ENCODE assay signal across 8 mouse cellular contexts in genomic region chr2:149829955-149830535, GRCm38 (mm10). TPM values are rescaled to one million over a fixed set of nuclear protein-coding genes. Genes with fewer than 3 reads are reported as not detected.
DNase-seq lines count a peak whose midpoint lies in the region; ATAC-seq and TF ChIP-seq lines count a peak whose summit lies in the region.

No protein-coding gene starts in this region.

- peaks cover 19% of the 10 kb centered on the region for H3K27me3 ChIP-seq in embryonic facial prominence, embryonic 11.5 days (ENCODE audit: control insufficient read depth, insufficient read depth, low read length)
- peaks cover 39% of the 10 kb centered on the region for H3K27me3 ChIP-seq in intestine, embryonic 15.5 days (replicated peaks)

- H3K9me3 ChIP-seq in embryonic facial prominence, embryonic 11.5 days (replicated peaks; ENCODE audit: control insufficient read depth, low read length): no peaks in the 10 kb centered on the region
- H3K9me3 ChIP-seq in intestine, embryonic 15.5 days: no peaks in the 10 kb centered on the region

- TF ChIP-seq CTCF in olfactory bulb, adult 2 months (IDR thresholded peaks at IDR 0.05; ENCODE audit: insufficient read depth, low read depth, low read length): no peak

- ATAC-seq in embryonic facial prominence, embryonic 11.5 days (replicated peaks; ENCODE audit: insufficient number of reproducible peaks, low FRiP score, low TSS enrichment, low read depth): peak; percentile 47
- 0 out of 2 replicates have a peak, but pooled peaks have one; percentile 25 for ATAC-seq in intestine, embryonic 15.5 days

- H3K27ac ChIP-seq in embryonic facial prominence, embryonic 11.5 days (replicated peaks; ENCODE audit: low read depth, low read length): no peak overlapping the region
- H3K27ac ChIP-seq in intestine, embryonic 15.5 days: no peak overlapping the region
- H3K27ac ChIP-seq in olfactory bulb, adult 2 months (ENCODE audit: insufficient read depth, low read depth, low read length): no peak overlapping the region

- H3K36me3 ChIP-seq in embryonic facial prominence, embryonic 11.5 days (replicated peaks; ENCODE audit: control insufficient read depth, insufficient read depth, low read depth, low read length): no peaks in the 10 kb centered on the region
- no peaks in the 10 kb centered on the region for H3K36me3 ChIP-seq in intestine, embryonic 15.5 days

- peak; percentile 7 for DNase-seq in gastrocnemius, postnatal 10 days
- no peak for DNase-seq in gastrocnemius, postnatal 25 days
- peak; percentile 83 for DNase-seq in ES-CJ7 (ENCODE audit: low read depth, low spot score)
- peak; percentile 10 for DNase-seq in embryonic facial prominence, embryonic 11.5 days (ENCODE audit: low spot score)
- DNase-seq in ovary, postnatal 14 days (ENCODE audit: low spot score): no peak
- DNase-seq in kidney, adult 8-10 months: no peak

- peak overlapping the region; percentile 89 for H3K4me2 ChIP-seq in embryonic facial prominence, embryonic 11.5 days (ENCODE audit: low read depth, low read length)
- peak overlapping the region; percentile 91 for H3K4me2 ChIP-seq in intestine, embryonic 15.5 days (replicated peaks)

- no peak for TF ChIP-seq POLR2A in olfactory bulb, adult 2 months (IDR thresholded peaks at IDR 0.05; ENCODE audit: insufficient read depth, low read depth, low read length)

- H3K4me1 ChIP-seq in embryonic facial prominence, embryonic 11.5 days (ENCODE audit: control insufficient read depth, insufficient read depth, low read length): no peaks in the 10 kb centered on the region
- peaks cover 17% of the 10 kb centered on the region; the same call in 1 of the 2 replicates for H3K4me1 ChIP-seq in intestine, embryonic 15.5 days (replicated peaks)
- H3K4me1 ChIP-seq in olfactory bulb, adult 2 months (ENCODE audit: control insufficient read depth, insufficient read depth, low read length): peaks cover 16% of the 10 kb centered on the region; the same call in 1 of the 2 replicates

- peak overlapping the region; percentile 42 for H3K4me3 ChIP-seq in embryonic facial prominence, embryonic 11.5 days (ENCODE audit: low read depth, low read length)
- peak overlapping the region; percentile 48 for H3K4me3 ChIP-seq in intestine, embryonic 15.5 days (replicated peaks)
- H3K4me3 ChIP-seq in olfactory bulb, adult 2 months (ENCODE audit: insufficient read depth, low read depth, low read length): peak overlapping the region; percentile 83

- WGBS in embryonic facial prominence, embryonic 11.5 days: 1% methylated on average over 26 of the region's 26 CpGs
- WGBS in intestine, embryonic 15.5 days: 5% methylated on average over 26 of the region's 26 CpGs
- 12% methylated on average over 26 of the region's 26 CpGs for WGBS in olfactory bulb, adult 2 months

- H3K9ac ChIP-seq in embryonic facial prominence, embryonic 11.5 days (replicated peaks; ENCODE audit: low read length): peak overlapping the region; percentile 54
- peak overlapping the region; percentile 30; the same call in 1 of the 2 replicates for H3K9ac ChIP-seq in intestine, embryonic 15.5 days

RNA-seq across cellular contexts. Expression of gene C530025M09Rik, which starts 1.0 kb away (rescaled TPM):
- total RNA-seq in gastrocnemius, postnatal 10 days (2021): not detected
- total RNA-seq in gastrocnemius, postnatal 25 days (2021): not detected
- polyA plus RNA-seq in embryonic facial prominence, embryonic 11.5 days (2014; fragmentation: Nextera tagmentation; extraction: Ambion mirVana): not detected in 2 replicates
- 0.25 TPM in 1 of 2 replicates, not detected in the other for polyA plus RNA-seq in intestine, embryonic 15.5 days (2015; fragmentation: Nextera tagmentation; extraction: Ambion mirVana)
- not detected in 2 replicates for polyA plus RNA-seq in olfactory bulb, adult 2 months (2012; ENCODE audit: insufficient read depth, insufficient read length, low replicate concordance, missing spikeins)

RNA-seq across cellular contexts. Expression of gene Syndig1, which starts 1.0 kb away (rescaled TPM):
- under 1 TPM in 1 of 2 experiments, not detected in 1; 0.36 TPM for total RNA-seq in gastrocnemius, postnatal 10 days (2021)
- not detected for total RNA-seq in gastrocnemius, postnatal 25 days (2021)
- polyA plus RNA-seq in embryonic facial prominence, embryonic 11.5 days (2014; fragmentation: Nextera tagmentation; extraction: Ambion mirVana): 4.1 and 6.7 TPM in 2 replicates
- polyA plus RNA-seq in intestine, embryonic 15.5 days (2015; fragmentation: Nextera tagmentation; extraction: Ambion mirVana): 6.7 and 7.2 TPM in 2 replicates
- not detected in 2 replicates for polyA plus RNA-seq in olfactory bulb, adult 2 months (2012; ENCODE audit: insufficient read depth, insufficient read length, low replicate concordance, missing spikeins)

Comparison
In these comparisons a context has a peak if more than half of its experiments do, and no peak if none do; other contexts are left out.
1. DNase-seq: peak in gastrocnemius, postnatal 10 days (single experiment), ES-CJ7 (single experiment) and embryonic facial prominence, embryonic 11.5 days (single experiment); none in gastrocnemius, postnatal 25 days (single experiment), ovary, postnatal 14 days (single experiment) and kidney, adult 8-10 months (0 of 2).
2. Peak in every context shown above with its lines, with median percentiles within 50 percentile points of each other: H3K4me3 ChIP-seq.